Mouse (Mus musculus) lung, postnatal 25 days (tissue): ENCODE results near the gene Tns2.

ENCODE experiments used
- DNase-seq: peaks from one replicate; pipeline ENCODE4 v3.0.0; 2022; ENCODE audit warnings: low spot score

The Tns2 gene

DNA sequence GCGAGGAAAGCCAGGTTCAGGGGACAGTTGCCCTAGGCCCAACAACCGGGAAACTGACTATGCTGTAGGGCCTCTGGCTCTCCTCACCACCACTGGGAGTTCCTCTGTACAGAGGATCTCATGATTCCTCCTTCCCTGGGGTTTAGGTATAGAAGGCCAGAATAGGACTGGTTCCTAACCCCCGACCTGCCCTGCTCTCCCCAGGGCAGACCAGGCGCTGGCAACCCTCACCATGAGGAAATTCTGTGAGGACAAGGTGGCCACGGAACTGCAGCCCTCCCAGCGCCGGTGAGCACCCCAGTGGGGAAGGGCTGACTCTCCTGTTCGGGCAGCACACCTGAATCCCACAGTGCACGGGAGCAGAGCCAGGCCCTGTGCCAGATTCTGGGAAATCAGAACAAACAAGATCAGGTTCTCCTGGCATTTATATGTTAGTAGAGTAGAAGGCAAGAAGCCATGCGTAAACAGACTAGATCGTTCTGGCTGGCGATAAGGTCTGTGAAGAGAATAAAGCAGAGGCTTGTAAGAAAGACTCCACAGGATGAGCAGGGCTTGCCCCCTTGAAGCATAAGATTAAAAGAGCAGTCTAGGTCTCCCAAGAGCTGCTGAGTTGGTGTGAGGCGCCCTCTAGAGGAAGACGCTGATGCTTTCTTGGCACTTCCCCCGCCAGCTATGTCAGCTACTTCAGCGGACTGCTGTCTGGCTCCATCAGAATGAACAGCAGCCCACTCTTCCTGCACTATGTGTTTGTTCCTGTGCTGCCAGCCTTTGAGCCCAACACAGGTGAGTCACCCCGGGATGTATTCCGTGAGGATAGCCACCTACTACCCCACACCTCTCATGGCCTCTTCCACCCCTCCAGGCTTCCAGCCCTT, 8.7 kb downstream of the Tns2 start:
- DNase-seq = peak; percentile 79

DNA sequence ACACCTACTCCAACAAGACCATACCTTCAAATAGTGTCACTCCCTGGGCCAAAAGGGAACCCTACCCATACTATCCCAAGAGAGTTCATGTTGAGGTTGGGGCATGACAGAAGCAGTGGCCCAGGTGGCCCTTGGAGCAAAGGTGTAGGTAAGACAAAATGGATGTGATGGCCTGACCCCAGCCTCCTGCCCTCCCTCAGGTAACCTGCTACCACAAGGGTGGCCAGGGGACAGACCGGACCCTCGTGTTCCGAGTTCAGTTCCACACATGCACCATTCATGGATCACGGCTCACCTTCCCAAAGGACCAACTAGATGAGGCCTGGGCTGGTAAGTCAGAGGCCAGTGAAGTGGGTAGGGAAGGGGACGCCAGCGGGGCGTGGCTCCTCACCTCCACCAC, 10.1 kb downstream of the Tns2 start:
- no peak for DNase-seq

DNA sequence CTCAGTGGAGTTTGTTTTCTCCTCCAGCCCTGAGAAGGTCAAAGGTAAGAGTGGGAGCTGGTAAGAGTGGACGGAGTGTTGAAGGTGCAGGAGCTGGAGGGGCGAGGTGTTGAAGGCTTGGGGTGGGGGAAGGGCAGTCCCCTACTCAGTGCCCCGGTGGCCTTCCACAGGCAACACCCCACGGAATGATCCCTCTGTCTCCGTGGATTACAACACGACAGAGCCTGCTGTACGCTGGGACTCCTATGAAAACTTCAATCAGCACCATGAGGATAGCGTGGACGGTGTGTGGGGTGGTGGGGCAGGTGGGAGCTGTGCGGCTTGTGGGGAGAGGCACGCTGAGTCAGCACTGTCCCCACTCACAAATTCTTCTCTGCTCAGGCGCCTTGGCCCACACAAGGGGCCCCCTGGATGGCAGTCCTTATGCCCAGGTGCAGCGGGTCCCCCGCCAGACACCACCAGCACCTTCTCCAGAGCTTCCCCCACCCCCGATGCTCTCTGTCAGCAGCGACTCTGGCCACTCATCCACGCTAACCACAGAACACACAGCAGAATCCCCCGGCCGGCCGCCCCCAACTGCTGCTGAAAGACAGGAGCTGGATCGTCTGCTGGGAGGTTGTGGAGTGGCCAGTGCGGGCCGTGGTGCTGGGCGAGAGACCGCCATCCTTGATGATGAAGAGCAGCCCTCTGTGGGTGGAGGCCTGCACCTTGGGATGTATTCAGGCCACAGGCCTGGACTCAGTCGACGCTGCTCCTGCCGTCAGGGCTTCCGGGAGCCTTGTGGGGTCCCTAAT, 10.7 kb downstream of the Tns2 start:
- DNase-seq = no peak

DNA sequence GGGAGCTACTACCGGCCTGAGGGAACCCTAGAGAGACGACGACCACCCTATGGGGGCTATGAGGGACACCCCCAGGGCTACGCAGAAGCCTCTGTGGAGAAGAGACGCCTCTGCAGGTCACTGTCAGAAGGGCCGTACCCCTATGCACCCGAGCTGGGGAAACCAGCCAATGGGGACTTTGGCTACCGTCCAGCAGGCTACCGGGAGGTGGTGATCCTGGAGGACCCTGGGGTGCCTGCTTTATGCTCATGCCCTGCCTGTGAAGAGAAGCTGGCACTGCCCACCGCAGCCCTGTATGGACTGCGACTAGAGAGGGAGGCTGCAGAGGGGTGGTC, 11.2 kb downstream of the Tns2 start:
- DNase-seq = no peak

DNA sequence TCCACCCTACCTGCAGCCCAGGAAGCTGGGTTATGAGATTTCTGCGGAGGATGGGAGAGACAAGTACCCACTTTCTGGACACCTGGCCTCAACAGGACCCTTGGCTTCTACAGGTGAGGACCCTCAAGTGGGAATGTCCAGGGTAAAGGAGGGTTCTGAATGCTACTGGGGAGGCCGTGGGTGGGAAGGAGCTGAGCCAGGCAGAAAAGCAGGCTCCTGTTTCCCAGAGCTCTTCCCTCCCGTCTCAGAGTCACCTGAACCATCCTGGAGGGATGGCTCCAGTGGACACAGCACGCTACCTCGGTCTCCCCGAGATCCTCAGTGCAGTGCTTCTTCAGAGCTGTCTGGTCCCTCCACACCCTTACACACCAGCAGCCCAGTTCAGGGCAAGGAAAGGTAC, 12.0 kb downstream of the Tns2 start:
- no peak for DNase-seq

DNA sequence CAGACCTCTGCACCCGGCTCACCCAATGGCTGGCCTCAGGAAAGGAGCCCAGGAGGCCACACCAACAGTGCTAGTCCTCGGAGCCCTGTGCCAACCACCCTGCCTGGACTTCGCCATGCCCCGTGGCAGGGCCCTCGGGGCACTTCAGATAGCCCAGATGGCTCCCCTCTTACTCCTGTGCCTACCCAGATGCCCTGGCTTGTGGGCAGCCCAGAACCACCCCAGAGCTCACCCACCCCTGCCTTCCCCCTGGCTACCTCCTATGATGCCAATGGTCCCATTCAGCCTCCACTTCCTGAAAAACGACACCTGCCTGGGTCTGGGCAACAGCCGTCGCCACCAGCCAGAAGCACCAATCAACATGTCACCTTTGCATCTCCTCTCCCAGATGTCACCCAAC, 12.6 kb downstream of the Tns2 start:
- DNase-seq = no peak

DNA sequence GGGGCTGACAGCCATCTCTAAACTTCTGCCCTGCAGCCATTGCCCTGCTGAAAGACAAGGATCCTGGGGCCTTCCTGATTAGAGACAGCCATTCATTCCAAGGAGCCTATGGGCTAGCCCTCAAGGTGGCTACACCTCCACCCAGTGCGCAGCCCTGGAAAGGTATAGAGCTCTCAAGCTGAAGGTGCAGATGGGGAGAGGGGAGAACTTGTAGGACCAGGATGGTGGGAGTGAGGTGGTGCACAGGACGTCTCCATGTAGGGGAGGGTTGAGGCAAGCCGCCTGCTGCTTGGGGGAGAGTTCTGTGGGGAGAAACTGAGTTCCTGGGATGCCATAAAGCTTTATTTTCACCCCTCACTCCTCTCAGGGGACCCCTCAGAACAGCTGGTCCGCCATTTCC, 13.5 kb downstream of the Tns2 start:
- DNase-seq = no peak

DNA sequence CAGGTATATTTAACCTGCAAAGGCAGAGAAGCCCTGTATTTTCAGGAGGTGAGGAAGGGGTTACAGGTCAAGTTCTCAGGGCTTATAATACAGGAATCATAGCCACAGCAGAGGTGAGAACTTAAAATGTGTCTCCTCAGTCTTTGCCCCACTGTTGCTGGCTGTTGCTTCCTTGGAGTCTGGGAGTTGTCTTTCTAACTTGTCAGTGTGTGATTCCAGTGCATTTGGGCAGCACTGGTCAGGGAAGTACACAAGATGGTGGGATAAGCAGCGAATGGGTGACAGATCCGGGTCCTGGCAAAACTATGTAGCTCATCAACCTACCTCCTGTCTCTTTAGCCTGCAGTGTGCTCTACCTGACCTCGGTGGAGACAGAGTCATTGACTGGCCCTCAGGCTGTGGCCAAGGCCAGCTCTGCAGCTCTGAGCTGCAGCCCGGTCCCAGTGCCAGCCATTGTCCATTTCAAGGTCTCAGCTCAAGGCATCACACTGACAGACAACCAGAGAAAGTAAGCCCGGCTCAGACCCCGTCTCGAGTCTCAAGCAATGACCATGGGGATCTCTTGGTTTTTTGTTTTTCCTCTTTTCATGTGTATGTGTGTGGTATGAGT, 14.5 kb downstream of the Tns2 start:
- DNase-seq = no peak

DNA sequence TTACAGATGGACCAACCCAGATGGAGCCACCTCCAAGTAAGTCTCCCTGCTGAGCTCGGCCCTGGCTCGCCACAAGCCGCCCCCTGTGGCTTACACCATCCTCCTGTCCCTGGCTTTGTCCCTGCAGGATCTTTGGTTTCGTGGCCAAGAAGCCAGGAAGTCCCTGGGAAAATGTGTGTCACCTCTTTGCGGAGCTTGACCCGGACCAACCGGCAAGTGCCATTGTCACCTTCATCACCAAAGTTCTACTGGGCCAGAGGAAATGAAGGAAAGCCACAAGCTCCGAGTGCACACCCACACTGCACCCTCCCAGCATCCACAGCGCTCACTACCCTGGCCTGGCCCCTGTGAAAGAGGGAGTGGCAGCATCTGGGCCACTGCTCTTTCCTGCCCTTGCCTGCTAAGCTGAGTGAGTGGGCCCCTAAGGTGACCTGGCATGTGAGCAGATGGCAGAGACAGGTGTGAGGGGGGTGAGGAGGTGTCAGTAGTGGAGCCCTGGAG, 15.6 kb downstream of the Tns2 start:
- no peak for DNase-seq

DNA sequence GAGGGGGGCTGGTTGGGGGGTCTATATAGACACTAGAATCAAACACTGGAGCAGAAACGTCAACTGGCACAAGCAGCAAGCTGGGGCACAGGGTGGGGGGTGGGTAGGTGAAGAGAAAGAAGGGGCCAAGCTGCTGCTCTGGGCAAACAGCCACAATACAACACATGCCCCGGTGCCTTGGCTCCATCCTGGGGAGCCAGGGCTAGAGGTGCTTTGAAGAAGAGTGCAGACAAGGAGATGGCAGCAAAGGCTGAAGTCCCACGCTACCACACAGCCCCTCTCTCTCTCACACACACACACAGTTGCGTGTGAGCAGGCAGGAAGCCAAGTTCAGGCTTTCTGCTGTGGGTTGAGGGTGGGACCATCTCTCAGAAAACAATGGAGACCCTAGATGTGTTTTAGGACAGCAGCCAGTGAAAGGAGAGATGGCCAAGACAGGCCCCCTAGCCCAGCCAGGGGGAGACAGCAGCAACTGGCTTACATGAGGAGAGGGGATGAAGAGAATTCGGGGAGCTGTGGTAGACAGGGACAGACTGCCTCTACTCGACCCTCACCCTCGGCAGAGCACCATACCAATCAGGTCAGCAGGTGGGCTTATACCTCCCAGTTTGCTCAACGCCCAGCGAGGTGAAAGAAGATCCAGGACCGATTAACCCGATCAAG, 16.7 kb downstream of the Tns2 start:
- DNase-seq = no peak

DNA sequence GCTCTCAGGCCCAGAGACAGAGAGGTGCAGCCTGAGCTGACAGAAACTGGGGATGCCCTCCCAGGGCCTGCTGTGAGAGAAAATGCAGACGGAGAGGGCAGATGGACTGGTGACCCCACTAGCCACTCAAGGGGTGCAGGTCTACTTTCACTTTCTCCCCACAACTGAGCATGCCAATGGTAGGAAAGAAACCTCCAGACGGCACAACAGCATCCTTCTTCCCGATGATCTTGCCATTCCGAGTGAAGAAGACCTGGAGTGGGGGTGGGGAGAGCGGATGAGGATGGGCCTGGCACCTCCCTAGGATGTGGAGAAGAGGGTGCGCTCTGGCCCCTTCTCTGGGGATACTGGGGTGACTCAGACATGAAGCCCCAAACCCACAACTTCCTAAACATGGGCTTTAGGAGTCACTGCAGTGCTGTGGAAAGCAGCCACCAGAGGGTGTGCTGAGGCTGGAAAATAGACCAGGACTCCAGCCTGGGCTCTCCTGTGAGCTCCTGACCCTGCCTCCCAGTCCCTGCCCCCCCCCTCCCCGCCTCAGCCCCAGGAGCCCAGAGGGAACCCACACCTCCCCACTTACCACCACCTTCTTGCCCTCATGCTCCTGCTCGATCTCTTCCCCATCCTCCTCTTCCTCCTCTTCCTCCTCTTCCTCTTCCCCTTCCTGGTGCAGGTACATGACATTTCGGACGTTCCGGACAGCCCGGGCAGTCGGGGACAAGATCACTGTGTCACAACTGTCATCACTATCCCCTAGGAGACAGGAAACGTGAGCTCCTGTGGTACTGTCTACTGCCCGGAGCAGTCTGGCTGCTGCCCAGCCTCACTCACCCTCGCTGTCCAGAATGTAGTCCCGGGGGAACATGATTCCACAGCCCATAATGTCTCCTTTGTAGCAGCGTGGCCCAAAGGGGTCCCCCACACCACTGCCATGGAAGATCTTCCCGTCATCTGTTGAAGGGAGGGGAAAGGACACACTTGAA, 17.5 kb downstream of the Tns2 start:
- DNase-seq = peak; percentile 35

DNA sequence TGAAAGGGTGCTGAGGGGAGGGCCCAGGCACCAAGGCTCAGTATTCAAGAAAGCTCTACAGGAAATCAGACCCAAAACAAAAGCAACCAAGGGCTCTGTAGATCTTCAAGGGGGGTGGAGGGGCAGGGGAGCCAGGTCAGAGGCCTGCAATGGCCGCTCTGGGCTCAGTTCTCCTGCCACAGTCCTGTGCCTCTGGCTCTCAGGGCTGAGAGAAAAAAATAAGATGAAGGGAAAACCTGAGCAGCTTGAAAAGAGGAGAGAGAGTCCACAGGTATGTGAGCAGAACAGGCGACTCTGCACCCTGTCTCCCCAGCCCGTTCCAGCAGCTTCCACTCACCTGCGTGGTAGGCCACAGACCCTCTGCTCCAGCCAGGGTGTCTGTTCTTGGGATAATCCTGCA, 18.4 kb downstream of the Tns2 start:
- no peak for DNase-seq

DNA sequence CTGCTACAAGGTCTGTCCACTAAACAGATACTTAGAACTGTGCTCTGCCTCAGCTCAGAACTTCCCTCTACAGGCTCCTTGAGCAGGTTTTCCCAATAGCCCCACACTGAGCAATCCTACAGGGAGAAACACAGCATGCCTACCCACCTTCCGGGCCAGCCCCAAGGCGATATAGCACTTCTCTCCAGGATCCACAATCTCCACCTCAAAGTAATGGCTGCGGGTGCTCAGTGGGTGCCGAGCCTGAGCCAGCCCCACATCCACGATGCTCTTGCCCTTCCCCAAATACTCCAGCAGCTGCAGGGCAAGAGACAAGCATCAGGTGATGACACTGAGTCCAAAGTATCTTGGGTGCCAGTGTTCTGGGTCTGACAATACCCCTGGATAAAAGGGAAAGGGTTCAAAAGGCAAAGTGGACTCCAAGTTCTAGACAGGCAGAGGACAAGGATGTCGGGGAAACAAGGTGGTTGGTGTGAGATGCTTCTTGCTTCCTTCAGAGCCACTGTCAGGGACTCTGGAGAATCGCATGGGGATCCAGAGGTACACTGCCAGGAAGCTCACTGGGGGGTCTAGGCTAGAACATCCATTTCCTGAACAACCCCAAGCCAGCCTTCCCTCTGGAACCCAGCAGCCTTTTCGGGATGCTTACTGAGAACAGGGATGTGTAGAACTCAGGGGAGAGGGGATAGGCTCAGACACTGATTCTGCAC, 19.1 kb downstream of the Tns2 start:
- DNase-seq = no peak

DNA sequence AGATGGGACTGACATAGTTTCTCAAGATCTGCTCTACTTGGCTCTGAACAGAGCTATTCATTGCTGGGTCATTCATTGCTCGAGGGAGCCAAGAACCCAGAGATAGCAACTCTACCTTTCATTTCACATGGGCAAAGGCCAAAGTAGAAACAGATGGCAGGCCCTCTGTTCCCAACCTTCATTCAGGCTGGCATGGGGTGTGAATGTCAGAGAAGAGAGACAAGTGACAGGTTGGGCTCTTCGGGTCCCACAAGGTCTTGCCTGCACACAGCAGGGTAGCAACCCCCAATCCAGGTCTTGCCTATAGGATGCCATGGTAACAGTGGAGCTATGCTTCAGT, 19.6 kb downstream of the Tns2 start:
- no peak for DNase-seq

DNA sequence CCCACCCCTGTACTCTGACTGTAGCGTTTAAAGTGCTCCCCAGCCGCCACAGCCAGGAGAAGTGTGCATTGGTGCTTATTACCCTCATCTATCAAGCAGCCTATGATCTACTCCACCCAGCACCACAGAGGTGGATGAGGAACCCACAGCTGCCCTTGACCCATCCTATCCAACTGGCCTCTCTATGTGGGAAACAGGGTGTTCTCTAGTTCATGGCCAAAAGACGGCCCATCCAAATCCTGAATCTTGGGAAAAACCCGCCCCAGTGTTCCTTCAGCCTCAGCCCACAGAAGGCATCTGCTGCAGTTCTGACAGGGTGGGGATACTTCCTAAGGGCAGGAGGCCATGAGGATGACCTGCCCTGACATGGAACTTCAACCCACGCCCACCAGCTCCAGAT, 20.3 kb downstream of the Tns2 start:
- DNase-seq = no peak

DNA sequence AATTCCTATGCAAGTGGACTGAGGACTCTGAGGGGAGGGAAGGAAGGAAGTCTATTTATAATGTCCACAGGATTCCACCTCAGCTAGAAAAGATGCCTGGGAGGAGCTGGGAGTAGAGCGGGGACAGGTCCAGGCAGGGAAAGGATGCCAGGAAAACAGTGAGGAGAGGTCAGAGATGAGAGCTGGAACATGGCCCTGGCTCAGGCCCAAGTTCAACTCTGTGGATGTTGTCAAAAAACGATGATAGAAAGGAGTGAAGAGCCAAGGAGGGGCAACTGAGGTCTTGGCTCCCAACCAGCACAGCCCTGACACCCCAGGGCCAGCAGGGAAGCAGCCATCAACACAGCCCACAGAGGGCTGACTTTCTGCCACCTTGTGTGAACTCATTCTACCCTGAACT, 26.1 kb downstream of the Tns2 start:
- no peak for DNase-seq

DNA sequence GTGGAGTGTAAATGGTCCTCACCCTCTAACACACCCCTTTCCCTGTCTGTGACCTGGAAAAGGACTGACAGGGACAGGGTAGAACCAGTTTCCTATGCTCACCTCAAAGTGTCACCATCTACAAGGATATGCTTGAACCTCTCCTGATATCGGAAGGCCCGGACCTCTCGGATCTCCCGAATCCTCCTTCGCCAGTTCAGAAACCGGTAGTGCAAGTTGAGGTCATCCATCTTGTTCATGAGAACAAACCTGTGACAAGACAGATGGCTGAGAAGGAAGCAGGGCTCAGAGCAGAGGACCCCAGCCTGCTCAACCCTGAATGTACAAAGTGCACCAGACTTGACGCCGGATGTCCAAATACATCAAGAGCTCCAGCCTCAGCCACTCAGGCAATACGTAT, 33.1 kb downstream of the Tns2 start:
- no peak for DNase-seq

DNA sequence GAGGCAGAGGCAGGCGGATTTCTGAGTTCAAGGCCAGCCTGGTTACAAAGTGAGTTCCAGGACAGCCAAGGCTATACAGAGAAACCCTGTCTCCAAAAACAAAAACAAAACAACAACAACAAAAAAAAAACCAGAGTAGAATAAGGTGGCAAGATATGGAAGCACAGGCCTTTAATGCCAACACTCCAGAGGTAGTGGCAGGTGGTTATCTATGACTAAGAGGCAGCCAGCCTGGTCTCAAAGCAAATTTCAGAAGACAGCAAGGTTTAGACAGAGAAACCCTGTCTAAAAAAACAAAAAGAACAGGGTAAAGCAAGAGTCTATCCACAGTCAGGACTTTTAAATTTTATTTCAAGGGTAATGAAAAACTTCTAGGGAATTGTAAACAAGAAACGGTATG, 34.5 kb downstream of the Tns2 start:
- DNase-seq = no peak

DNA sequence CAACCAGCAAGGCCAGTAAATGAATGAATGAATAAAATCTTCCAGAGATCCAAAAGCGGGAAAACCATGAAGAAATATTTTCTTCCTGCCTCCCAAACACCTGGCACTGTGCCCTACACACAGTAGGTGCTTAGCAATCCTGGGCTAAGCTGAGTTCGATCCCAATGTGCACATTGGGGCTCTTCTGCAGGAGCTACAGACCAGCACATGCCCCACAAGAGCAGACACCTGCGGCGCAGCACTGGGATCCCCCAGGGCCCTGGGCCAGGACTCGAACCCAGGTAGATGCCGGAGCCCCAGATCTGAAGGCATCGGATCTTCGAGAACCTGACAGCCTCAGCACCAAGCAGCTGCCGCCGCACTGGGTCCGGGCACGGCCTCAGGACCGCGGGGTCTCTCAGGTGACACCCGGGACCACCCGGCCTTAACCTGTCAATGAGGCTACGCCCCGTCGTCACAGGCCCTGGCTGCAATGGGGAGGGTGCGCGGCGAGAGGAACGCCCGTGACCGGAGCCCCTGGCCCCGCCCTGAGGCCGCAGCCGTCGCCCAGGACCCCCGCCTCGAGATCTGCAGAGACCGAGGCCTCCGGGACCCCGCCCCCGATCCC, 35.4 kb downstream of the Tns2 start:
- DNase-seq = no peak

DNA sequence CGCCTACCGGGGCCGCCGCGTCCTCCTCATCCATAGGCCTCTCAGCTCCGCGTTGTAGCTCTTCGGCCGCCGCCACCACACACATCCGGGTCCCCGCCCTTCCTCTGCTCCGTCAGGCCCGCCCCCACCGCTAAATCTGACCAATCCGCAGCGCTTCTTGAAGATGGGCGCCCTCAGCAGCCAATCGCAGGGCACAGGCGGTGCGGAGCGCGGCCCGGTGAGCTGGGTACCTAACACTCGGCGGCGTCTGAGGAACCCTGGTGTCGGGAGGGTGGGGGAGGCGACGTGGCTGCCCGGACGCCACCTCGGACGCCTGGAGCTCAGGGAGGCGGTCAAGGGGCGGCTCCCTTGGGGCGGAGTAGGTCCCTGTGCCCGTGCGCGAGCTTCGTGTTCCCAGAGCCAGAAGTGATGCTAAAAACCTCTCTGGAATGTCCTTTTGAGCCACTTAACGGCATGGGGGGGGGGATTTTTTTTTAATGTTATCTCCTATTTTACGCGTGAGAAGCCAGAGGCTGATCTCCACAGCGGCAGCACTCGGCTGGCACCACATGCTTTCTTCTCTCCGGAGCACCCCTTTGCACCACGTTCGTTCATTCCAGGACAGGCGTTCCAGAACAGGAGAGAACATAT, 36.0 kb downstream of the Tns2 start, which contains the start of gene Spryd3:
Gene Spryd3 (minus strand): TSS at position 106 of the 630 bp plus-strand sequence.
- peak; percentile 96 for DNase-seq
